Mouse (Mus musculus) A20 (cell line): Measurements from ENCODE around the gene Slco2a1.
"Not testable (repeated sequence)": the region's sequence is repeated elsewhere in the genome, so short reads cannot be mapped to it uniquely, and the experiment has no call there.

Experiments used
- DNase-seq: peaks from one replicate; pipeline ENCODE4 v3.0.0-alpha.2; 2011; ENCODE audit warnings: low read depth, low spot score

The Slco2a1 gene

DNA sequence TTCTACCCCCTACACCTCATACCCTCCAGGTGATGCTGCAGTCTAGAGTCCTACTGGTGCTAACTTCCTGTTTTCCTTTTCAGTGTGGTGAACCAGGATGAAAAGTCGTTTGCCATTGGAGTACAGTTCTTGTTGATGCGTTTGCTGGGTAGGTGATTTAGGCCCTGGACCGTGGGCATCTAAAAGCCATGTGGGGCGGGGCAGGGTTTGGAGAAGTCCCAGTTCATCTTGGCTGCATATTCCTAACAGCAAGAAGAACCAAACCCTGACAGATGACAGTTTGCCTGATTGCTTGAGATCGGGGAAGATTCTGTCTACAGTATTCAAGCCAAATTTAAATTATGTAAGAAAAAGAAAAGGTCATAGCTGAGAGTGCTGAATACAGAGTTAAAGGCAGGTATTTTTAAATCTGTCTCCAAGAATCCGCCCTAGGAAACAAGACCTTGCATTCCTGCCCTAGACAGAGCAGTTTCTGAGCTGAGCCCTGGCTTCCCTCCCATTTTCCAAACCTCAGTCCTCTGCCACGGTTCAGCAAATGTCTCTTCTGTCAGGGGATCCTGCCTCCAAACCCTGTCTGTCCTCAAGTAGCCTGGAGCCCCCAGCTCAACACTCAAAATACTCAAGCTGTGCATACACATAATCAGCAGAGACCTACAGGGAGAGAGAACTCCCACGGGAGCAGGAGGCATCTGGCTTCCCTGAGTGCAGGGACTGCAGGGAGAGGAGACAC lies 93.9 kb downstream of the Slco2a1 start:
- DNase-seq = no peak

GRCm38 (mm10) chr9:103083405-103083804 lies 94.9 kb downstream of the Slco2a1 start:
- DNase-seq = no peak

DNA sequence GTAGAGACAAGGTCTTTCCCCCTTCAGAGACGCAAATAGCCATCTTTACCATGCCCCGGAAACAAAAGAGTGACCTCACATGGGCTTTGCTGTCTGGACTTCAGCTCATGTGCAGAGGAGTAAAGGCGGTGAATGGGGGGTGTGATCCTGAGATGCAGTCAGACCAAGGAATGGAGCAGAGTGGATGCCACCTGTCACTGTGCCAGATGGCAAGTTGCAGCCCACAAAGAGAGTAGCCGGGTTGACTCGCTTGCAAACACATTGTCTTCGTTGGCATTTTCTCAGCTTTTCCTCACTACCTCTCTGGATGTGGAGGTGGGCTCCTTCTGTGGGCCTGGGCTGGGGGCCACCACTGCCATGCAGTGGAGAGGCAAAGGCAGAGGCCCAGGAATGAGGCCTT lies 98.2 kb downstream of the Slco2a1 start:
- DNase-seq = no peak

DNA sequence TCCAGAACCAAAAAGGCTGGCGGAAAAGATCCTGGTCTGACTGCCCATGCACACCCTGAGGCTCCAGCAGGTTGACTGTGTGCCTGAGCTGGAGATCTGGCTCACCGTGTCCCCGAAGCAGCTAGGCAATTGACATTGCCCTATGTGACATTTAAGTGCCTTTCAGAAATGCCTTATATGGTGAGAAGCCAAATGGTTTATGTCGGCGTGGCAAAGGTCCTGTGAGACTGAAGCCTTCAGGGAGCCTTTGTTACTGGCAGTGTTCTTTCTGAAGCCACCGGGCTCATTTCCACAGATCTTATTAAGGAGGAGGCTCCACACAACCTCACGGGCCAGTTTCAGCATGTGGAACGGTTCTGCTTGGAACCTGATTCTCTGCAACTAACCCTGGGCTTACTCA lies 98.8 kb downstream of the Slco2a1 start:
- no peak for DNase-seq

- DNase-seq = no peak
These were observed 100.1 kb downstream of the Slco2a1 start for GRCm38 (mm10) chr9:103088661-103089060.

GRCm38 (mm10) chr9:103090116-103090875 lies 101.8 kb downstream of the Slco2a1 start:
- DNase-seq = no peak

DNA sequence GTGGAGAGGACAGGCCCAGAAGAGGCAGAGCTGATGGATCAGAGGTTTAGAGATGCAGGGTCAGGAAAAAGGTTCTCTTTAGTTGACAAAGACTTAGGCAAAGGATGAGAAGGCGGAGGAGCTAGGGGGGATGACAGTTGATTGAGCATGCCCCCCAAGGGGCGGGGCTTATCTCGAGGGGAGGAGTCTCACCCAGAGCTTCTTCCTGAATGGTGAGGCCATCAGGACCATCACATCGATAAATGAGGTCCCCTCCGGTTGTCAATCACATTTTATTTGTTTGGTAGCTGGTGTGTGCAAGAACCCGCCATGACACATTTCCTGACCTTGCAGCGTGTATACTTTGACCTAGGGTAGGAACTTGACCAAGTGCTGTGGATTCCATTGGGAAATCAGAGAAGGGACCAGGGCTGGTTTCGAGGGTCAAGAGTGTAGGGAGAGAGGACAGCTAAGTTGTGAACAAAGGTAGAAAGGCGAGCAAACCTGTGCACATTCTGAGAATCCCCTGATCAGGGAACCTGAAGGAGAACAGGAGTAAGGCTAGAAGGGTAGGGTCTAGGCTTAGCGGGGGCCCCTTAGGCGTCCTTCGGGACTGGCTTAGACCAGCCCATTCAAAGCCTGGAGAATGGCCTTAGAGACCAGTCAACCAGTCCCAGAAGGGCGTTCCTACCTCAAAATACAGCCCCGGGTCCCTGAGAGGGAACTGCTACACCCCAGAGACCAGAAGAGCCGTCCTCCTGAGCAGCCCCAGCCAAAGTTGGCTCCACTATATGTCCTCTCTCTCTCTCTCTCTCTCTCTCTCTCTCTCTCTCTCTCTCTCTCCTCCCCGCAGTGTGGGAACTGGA lies 102.7 kb downstream of the Slco2a1 start:
- no peak for DNase-seq

DNA sequence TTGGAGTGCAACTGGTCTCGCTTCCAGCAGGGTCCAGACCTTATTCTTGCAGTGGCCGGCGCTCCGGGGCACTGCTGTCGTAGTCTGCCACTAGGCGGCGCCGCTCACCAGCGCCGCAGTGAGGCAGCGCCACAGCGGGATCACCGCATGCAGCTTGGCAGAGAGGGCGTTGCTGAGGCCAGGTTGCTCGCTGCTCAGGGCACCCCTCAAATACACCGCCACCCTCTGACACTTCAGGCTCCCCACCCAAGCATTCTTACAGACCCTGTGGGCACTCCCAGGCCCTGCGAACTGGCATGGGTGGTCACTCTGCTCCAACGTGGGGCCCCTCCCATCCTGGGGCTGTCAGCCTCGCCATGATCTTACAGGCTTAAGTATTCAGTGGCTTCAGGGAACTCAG lies 103.7 kb downstream of the Slco2a1 start:
- peak; percentile 82 for DNase-seq

- no peak for DNase-seq
These were observed 105.2 kb downstream of the Slco2a1 start for GRCm38 (mm10) chr9:103093681-103094080.

DNA sequence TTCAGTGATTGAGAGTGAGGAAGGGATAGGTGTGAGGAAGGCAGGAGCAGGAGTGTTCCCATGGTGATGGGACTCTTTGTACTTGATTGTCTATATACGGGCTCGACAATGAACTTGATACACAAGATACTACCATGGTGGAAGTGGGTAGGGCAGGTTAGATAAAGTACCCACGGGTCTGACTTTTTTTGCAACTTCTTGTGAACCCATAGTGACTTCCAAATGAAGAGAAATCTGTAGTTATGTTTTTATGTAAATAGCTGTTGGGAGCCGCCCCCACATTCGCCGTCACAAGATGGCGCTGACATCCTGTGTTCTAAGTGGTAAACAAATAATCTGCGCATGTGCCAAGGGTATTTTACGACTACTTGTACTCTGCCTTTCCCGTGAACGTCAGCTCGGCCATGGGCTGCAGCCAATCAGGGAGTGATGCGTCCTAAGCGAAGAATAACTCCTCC lies 119.9 kb downstream of the Slco2a1 start:
- DNase-seq = not testable (repeated sequence)

DNA sequence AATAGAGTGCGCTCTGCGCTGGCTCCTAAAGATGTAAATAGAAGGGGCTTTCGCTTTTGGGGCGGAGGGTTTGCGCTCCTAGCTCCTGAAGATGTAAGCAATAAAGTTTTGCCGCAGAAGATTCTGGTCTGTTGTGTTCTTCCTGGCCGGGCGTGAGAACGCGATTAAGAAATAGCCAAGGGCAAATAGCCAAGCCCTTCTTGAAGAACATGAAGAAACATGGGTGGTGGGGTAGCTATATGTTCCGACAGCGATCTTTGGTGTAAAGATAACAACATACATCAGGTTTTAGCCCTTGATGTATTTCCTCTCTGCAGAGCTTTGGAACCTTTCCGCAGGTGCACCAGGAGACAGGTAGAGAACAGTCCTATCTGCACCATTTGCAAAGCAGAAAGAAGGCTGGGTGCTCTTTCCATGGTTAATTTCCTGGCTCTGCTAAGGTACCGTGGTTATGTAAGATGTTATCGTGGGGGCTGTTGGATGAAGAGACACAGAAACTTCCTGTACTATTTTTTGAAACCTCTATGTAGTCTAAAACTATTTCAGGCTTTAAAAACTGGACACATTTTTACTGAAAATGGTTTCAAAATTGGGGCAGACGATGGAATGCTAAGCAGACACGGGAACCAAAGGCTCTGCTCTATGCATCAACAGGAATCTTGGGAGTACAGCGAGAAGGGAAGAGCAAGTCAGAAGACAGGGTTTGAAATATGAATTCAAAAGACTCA lies 120.6 kb downstream of the Slco2a1 start:
- DNase-seq = no peak

- DNase-seq = no peak
These were observed 121.4 kb downstream of the Slco2a1 start for GRCm38 (mm10) chr9:103109911-103110310.

- no peak for DNase-seq
These were observed 122.4 kb downstream of the Slco2a1 start for GRCm38 (mm10) chr9:103110727-103111501.

DNA sequence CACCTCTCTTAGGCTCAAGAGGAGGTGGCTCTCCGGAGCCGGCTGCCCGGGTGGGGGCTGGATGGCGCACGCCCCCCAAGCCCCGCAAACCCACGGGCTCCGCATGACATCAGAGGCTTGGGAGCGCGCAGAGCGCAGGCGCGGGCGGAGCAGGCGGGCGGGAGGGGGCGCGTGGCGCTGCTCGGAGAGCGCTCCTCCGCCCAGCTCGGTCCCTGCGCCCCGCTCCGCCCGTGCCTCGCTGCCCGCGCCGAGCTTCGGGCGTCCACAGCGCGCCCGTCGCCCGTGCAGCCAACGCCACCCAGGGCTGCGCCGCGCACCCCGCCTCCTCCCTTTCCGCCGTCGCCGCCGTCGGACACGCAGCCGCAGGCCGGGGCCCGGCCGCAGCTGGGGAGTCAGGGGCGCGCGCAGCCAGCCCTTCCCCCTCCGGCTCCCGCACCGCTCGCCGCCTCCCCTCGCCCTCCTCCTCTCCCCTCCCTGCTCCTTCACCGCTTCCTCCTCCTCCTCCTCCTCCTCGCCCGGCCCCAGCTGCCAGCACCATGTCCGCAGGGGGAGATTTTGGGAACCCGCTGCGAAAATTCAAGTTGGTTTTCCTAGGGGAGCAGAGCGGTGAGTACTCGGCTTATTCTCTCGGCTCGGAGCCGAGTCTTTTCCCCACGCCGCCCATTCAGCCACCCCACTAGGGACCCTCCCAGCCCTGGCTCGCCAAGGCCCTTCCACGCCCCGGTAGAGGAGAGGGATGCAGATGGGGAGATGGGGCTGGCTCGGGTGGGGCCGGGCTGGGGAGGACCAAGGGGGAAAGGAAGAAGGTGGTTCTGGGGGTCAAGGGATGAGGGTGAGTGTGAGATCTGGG lies 123.3 kb downstream of the Slco2a1 start, which contains the start of gene Rab6b:
Gene Rab6b (plus strand): TSS at position 167 of the 850 bp plus-strand sequence.
- DNase-seq = no peak

- no peak for DNase-seq
These were observed 124.2 kb downstream of the Slco2a1 start for GRCm38 (mm10) chr9:103112471-103113271.

DNA sequence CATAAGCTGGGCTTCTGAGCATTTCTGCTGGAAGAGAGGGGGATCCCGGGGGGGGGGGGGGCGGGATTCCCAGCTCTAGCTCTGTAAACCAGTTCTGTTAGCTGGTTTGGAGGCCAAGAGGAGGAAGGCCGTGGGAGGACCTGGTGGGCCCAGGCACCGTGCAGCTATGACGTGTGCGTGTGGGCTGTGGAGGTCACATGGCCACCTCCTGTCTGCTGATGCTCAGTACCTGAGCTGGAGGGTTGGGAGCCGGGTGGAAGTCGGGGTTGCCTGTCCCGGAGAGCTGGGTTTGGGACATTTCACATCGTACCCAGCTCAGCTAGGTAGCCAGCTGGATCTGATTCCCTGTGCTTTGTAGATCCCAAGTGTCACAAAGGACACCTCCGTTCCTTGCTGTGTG lies 124.8 kb downstream of the Slco2a1 start:
- DNase-seq = no peak

GRCm38 (mm10) chr9:103114326-103114725 lies 125.8 kb downstream of the Slco2a1 start:
- no peak for DNase-seq

DNA sequence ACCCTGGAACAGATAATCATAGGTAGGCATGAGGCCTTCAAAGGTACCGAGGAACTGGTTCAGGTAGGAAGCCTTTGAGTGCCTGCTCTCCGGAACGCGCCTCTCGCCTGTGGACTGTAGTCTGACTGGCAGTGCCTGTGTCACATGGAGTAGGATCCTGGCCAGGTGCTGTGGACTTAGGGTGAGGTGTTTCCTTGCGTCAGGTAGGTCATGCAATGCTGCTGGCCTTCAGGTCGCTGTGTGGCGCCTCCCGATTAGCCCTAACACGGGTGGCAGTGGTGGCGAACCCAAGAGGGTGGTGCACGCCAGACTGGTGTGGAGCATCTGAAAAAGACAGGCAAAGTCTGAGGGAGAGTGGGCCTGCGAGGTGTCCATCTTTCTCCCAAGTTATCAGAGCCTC lies 126.4 kb downstream of the Slco2a1 start:
- DNase-seq = no peak

DNA sequence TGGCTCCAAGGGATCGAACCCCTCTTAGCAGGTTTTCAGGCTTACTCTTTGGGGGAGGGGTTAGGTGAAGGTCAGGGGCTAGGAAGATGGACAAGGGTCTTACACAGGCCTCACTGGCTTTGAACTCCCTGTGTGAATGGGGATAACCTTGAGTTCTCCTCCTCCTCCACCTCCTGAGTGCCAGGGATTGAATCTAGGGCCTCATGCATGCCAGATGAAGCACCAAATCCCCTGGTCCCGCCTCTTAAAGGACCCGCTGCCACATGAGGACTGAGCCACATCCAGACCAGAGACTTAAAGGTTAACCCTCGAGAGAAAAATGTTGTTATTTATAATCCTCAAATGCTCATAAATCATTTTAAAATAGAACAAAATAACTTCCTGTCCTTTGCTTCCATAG lies 128.4 kb downstream of the Slco2a1 start:
- no peak for DNase-seq
